ENCODE assay signal across 25 mouse cellular contexts in the genomic region with DNA sequence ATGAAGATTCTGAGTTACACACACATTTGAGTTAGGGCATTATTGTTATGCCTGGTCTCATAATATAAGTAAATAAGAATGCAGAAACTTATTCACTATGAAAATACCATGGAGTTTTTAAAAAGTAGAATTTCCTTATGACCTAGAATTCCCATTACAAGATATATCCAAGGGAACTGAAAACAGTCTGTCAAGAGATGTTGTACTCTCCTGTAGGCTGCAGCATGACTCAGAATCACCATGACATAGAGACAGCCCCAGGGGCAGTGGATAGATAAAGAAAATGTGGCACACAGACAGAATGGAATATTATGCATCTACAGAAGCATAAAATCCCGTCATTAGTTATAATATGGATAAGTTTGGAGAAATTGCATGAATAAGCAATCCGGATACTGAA.
"Had no signal": no experiment of that assay in that cellular context is flagged by ENCODE, and none has a peak within 500 bp of the region (broad histone marks: within the 10 kb centered on the region; RNA-seq: fewer than 3 reads in every experiment).

No protein-coding gene starts in this region.

- DNase-seq: cerebellum, adult 9-10 months; cerebellum, adult 9-11 months; cerebellum, postnatal 10 days; cerebellum, postnatal 25 days; cerebellum, postnatal 36 days; embryo, embryonic 11 days; forebrain, postnatal 0 days; gastrocnemius, adult 2 months; gastrocnemius, postnatal 10 days; gastrocnemius, postnatal 14 days; gastrocnemius, postnatal 25 days; gastrocnemius, postnatal 36 days; heart, adult 11 months; heart, adult 18-20 months; heart, adult 2 months had no signal

- H3K4me3 ChIP-seq: embryonic facial prominence, embryonic 10.5 days; embryonic facial prominence, embryonic 12.5 days; embryonic facial prominence, embryonic 13.5 days; embryonic facial prominence, embryonic 15.5 days; erythroblast, embryonic 14.5 days; forebrain, embryonic 10.5 days; forebrain, embryonic 12.5 days; forebrain, embryonic 13.5 days; forebrain, embryonic 15.5 days; gastrocnemius, adult 2 months; heart, adult 2 months; heart, embryonic 10.5 days had no signal

- H3K9ac ChIP-seq: embryonic facial prominence, embryonic 12.5 days; embryonic facial prominence, embryonic 13.5 days; embryonic facial prominence, embryonic 15.5 days; forebrain, embryonic 12.5 days; forebrain, embryonic 13.5 days; forebrain, embryonic 15.5 days; forebrain, postnatal 0 days had no signal

- H3K27me3 ChIP-seq: embryonic facial prominence, embryonic 12.5 days; embryonic facial prominence, embryonic 13.5 days; embryonic facial prominence, embryonic 15.5 days; forebrain, embryonic 15.5 days had no signal

- H3K4me1 ChIP-seq: embryonic facial prominence, embryonic 10.5 days; embryonic facial prominence, embryonic 12.5 days; embryonic facial prominence, embryonic 13.5 days; embryonic facial prominence, embryonic 15.5 days; forebrain, embryonic 12.5 days; forebrain, embryonic 15.5 days; heart, embryonic 10.5 days had no signal

- H3K4me2 ChIP-seq: embryonic facial prominence, embryonic 12.5 days; embryonic facial prominence, embryonic 13.5 days; embryonic facial prominence, embryonic 15.5 days; forebrain, embryonic 12.5 days; forebrain, embryonic 13.5 days; forebrain, embryonic 15.5 days had no signal

- H3K9me3 ChIP-seq: embryonic facial prominence, embryonic 10.5 days; embryonic facial prominence, embryonic 12.5 days; embryonic facial prominence, embryonic 13.5 days; embryonic facial prominence, embryonic 15.5 days; forebrain, embryonic 10.5 days; forebrain, embryonic 12.5 days; forebrain, embryonic 13.5 days; forebrain, embryonic 15.5 days; heart, embryonic 10.5 days had no signal

- H3K36me3 ChIP-seq: embryonic facial prominence, embryonic 10.5 days; embryonic facial prominence, embryonic 12.5 days; embryonic facial prominence, embryonic 13.5 days; embryonic facial prominence, embryonic 15.5 days; forebrain, embryonic 10.5 days; forebrain, embryonic 12.5 days; forebrain, embryonic 15.5 days; heart, embryonic 10.5 days had no signal

- H3K27ac ChIP-seq: embryonic facial prominence, embryonic 10.5 days; embryonic facial prominence, embryonic 12.5 days; embryonic facial prominence, embryonic 13.5 days; embryonic facial prominence, embryonic 15.5 days; forebrain, embryonic 10.5 days; forebrain, embryonic 12.5 days; forebrain, embryonic 13.5 days; forebrain, embryonic 15.5 days; gastrocnemius, adult 2 months; heart, adult 2 months; heart, embryonic 10.5 days had no signal
